10 mouse cellular contexts compared by ENCODE assay signal in the genomic region with DNA sequence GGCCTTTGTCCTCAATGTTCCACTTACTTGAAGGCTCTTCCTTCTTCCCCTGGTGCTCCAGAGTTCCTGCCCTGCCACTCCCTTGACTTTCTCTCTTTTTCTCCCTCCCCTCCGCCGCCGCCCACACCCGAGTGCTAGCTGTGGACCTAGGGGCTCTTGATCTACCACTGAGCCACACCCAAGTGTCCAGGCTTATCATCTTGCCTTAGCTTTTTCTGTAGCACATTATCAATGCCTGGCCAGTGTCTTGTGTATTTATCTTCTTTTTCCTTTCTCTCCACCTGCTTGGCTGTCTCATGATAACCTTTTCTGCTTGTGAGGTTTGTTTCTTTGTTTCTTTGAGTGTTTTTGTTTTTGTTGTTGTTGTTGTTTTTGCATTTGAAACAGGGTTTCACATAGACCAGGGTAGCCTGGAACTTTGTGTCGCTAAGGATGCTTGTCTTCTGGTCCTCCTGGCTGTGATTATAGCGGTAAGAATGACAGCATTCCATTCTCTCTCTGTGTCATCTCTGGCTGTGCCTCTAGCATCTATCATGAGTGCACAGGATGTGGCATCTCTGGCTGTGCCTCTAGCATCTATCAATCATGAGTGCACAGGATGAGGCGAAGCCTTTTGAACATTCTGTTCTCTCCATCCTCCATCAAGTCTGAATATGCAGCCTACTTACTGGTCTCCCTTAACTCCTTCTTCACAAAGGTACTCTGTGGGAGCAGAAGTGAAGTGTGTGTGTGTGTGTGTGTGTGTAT. TPM values are rescaled to one million over a fixed set of nuclear protein-coding genes. Genes with fewer than 3 reads are reported as not detected.
A peak's percentile ranks its signal among the peaks of the same experiment; 100 is the strongest.
DNase-seq lines count a peak whose midpoint lies in the region; ATAC-seq lines count a peak whose summit lies in the region.
"Had no signal": no experiment of that assay in that cellular context is flagged by ENCODE, and none has a peak within 500 bp of the region (broad histone marks: within the 10 kb centered on the region; RNA-seq: fewer than 3 reads in every experiment).

Gene Acp5, minus strand, starts transcription at position 68 of the 747 bp plus-strand sequence.

- peak; percentile 86 for ATAC-seq in liver, embryonic 12.5 days
- ATAC-seq in frontal cortex, adult (ENCODE audit: low TSS enrichment): no peak

- H3K27me3 ChIP-seq in liver, embryonic 12.5 days (replicated peaks): no peaks in the 10 kb centered on the region

- H3K9me3 ChIP-seq in liver, embryonic 12.5 days (replicated peaks): no peaks in the 10 kb centered on the region

- H3K4me3 ChIP-seq in liver, embryonic 12.5 days: peak within 1 kb of the TSS; percentile 69

- WGBS in liver, embryonic 12.5 days (ENCODE audit: insufficient replicate concordance): 26% methylated on average over 7 of the region's 7 CpGs

- DNase-seq in embryo, embryonic 10 days (ENCODE audit: low spot score): peak; percentile 16
- DNase-seq in embryo, embryonic 11 days: no peak
- DNase-seq in urinary bladder, adult 2 months (ENCODE audit: low spot score): no peak
- DNase-seq in urinary bladder, postnatal 36 days (ENCODE audit: low spot score in 2 of 2): no peak
- no peak for DNase-seq in right cerebral cortex, postnatal 4 days
- no peak for DNase-seq in kidney, postnatal 10 days
- DNase-seq: cerebellum, adult 11-12 months; heart, postnatal 10 days had no signal

- H3K4me1 ChIP-seq in liver, embryonic 12.5 days: peaks cover 74% of the 10 kb centered on the region

- peaks cover 24% of the 10 kb centered on the region for H3K36me3 ChIP-seq in liver, embryonic 12.5 days

- H3K9ac ChIP-seq in liver, embryonic 12.5 days: peak within 1 kb of the TSS; percentile 80

- peak within 1 kb of the TSS; percentile 98 for H3K4me2 ChIP-seq in liver, embryonic 12.5 days

- peak within 1 kb of the TSS; percentile 98 for H3K27ac ChIP-seq in liver, embryonic 12.5 days

RNA-seq across cellular contexts. Expression of gene Acp5, which starts in this region (rescaled TPM):
- 24.0 and 35.7 TPM in 2 replicates for polyA plus RNA-seq in urinary bladder, adult 2 months (2012; rRNA removed)
- polyA plus RNA-seq in liver, embryonic 12.5 days (2016; fragmentation: Nextera tagmentation; extraction: Ambion mirVana): 176 and 179 TPM in 2 replicates
